Mouse (Mus musculus): ENCODE results near the gene Luzp2.

GRCm38 (mm10) chr7:55198806-55199205 lies 363.5 kb downstream of the Luzp2 start:
- no peak for TF ChIP-seq CTCF (IDR thresholded peaks at IDR 0.05; ENCODE audit: extremely low read depth, insufficient read depth, insufficient read length, insufficient replicate concordance)
- no peak for TF ChIP-seq POLR2A (IDR thresholded peaks at IDR 0.05; ENCODE audit: low read depth, low read length)
